Mouse (Mus musculus): ENCODE data around the gene Ubqln4. TPM values are rescaled to one million over a fixed set of nuclear protein-coding genes. Genes with fewer than 3 reads are reported as not detected.

The Ubqln4 gene
- polyA plus RNA-seq (2014; fragmentation: Nextera tagmentation; extraction: Ambion mirVana), result 80.2 and 84.0 TPM in 2 replicates

DNA sequence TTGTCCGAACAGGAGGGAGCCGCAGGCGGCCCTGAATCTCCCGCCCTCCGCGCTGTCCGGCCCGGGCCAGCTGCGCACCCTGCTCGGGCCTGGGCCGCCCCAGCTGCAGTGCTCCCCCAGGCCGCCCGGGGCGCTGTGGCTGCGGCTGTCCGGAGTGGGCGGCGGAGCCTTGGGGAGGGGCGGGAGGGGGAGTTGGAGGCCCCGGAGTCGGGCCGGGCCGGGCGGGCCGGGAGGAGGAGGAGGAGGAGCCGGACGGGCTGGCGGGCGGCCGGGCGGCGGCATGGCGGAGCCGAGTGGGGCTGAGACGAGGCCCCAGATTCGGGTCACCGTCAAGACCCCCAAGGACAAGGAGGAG is at the start of gene Ubqln4:
Gene Ubqln4 (plus strand): TSS at position 234 of the 355 bp plus-strand sequence.
- peak within 1 kb of the TSS; percentile 90 for H3K9ac ChIP-seq (ENCODE audit: low read length)
- H3K27me3 ChIP-seq (ENCODE audit: control insufficient read depth, insufficient read depth, low read length), result no peaks in the 10 kb centered on the region
- peak; percentile 92 for ATAC-seq (ENCODE audit: insufficient read depth, low FRiP score, low TSS enrichment)
- H3K4me3 ChIP-seq (ENCODE audit: low read depth, low read length), result peak within 1 kb of the TSS; percentile 90
- no peaks in the 10 kb centered on the region for H3K9me3 ChIP-seq (ENCODE audit: control insufficient read depth, low read length)
- DNase-seq (ENCODE audit: low spot score), result peak; percentile 98
- H3K4me2 ChIP-seq (ENCODE audit: low read depth), result peak within 1 kb of the TSS; percentile 79
- H3K4me1 ChIP-seq (ENCODE audit: control insufficient read depth, insufficient read depth, low read length), result peaks cover 11% of the 10 kb centered on the region
- WGBS, result under 1% methylated on average over 23 of the region's 37 CpGs
- peaks cover 12% of the 10 kb centered on the region for H3K36me3 ChIP-seq (ENCODE audit: control insufficient read depth, insufficient read depth, low read length)
- H3K27ac ChIP-seq (ENCODE audit: low read depth, low read length), result peak within 1 kb of the TSS; percentile 95

- DNase-seq (ENCODE audit: low spot score), result no peak
Measured at GRCm38 (mm10) chr3:88503881-88504746, 49.4 kb upstream of the Ubqln4 start.

GRCm38 (mm10) chr3:88505081-88505480 is 48.5 kb upstream of the Ubqln4 start:
- no peaks in the 10 kb centered on the region for H3K36me3 ChIP-seq (ENCODE audit: control insufficient read depth, insufficient read depth, low read length)
- no peak for ATAC-seq (ENCODE audit: insufficient read depth, low FRiP score, low TSS enrichment)
- H3K9me3 ChIP-seq (ENCODE audit: control insufficient read depth, low read length), result no peaks in the 10 kb centered on the region
- no peak overlapping the region for H3K4me3 ChIP-seq (ENCODE audit: low read depth, low read length)
- no peak overlapping the region for H3K9ac ChIP-seq (ENCODE audit: low read length)
- H3K27ac ChIP-seq (ENCODE audit: low read depth, low read length), result no peak overlapping the region
- no peak overlapping the region for H3K4me2 ChIP-seq (ENCODE audit: low read depth)
- WGBS, result 78% methylated on average over 6 of the region's 6 CpGs
- no peak for DNase-seq (ENCODE audit: low spot score)
- H3K4me1 ChIP-seq (ENCODE audit: control insufficient read depth, insufficient read depth, low read length), result peaks cover 7% of the 10 kb centered on the region
- H3K27me3 ChIP-seq (ENCODE audit: control insufficient read depth, insufficient read depth, low read length), result peaks cover 20% of the 10 kb centered on the region

More at GRCm38 (mm10) chr3:88503881-88504746, 49.4 kb upstream of the Ubqln4 start:
- H3K4me1 ChIP-seq (ENCODE audit: control insufficient read depth, insufficient read depth, low read length), result no peaks in the 10 kb centered on the region; the same call in 1 of the 2 replicates
- peaks cover 20% of the 10 kb centered on the region for H3K27me3 ChIP-seq (ENCODE audit: control insufficient read depth, insufficient read depth, low read length)
- no peak overlapping the region for H3K4me2 ChIP-seq (ENCODE audit: low read depth)
- H3K36me3 ChIP-seq (ENCODE audit: control insufficient read depth, insufficient read depth, low read length), result no peaks in the 10 kb centered on the region
- WGBS, result 45% methylated on average over 8 of the region's 8 CpGs
- H3K9me3 ChIP-seq (ENCODE audit: control insufficient read depth, low read length), result no peaks in the 10 kb centered on the region
- no peak for ATAC-seq (ENCODE audit: insufficient read depth, low FRiP score, low TSS enrichment)
- H3K27ac ChIP-seq (ENCODE audit: low read depth, low read length), result no peak overlapping the region
- H3K9ac ChIP-seq (ENCODE audit: low read length), result no peak overlapping the region
- no peak overlapping the region for H3K4me3 ChIP-seq (ENCODE audit: low read depth, low read length)

DNA sequence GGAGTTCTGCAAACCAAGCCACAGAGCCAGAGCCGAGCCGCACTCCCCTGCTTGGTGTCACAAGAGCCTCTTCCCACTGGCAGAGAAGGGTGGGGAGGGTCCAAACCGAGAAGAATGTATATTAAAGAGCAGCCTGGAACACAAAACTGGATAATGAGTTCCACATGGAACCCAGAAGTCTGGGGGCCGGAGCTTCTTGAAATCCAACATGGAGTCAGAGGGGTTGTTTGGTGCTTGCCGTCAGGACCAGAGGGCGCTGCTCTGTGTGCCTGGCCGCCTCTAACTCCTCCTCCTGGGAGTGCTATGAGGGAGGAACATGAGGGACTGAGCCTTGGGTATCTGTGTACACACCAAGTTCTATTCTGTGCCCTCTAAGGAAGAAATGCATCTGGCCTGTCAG is 47.8 kb upstream of the Ubqln4 start:
- 45% methylated on average over 7 of the region's 7 CpGs for WGBS
- Histone ChIP-seq H3K9me3 (ENCODE audit: control insufficient read depth, low read length) (no peaks in the 10 kb centered on the region), H3K27me3 (ENCODE audit: control insufficient read depth, insufficient read depth, low read length) (peaks cover 19% of the 10 kb centered on the region), H3K9ac (ENCODE audit: low read length) (no peak overlapping the region), H3K4me3 (ENCODE audit: low read depth, low read length) (no peak overlapping the region), H3K4me1 (ENCODE audit: control insufficient read depth, insufficient read depth, low read length) (peaks cover 7% of the 10 kb centered on the region), H3K36me3 (ENCODE audit: control insufficient read depth, insufficient read depth, low read length) (no peaks in the 10 kb centered on the region), H3K4me2 (ENCODE audit: low read depth) (no peak overlapping the region), H3K27ac (ENCODE audit: low read depth, low read length) (no peak overlapping the region)
- no peak for DNase-seq (ENCODE audit: low spot score)
- ATAC-seq (ENCODE audit: insufficient read depth, low FRiP score, low TSS enrichment), result no peak

- H3K4me2 ChIP-seq (ENCODE audit: low read depth), result peak overlapping the region; percentile 36
- 87% methylated on average over 3 of the region's 3 CpGs for WGBS
- H3K27me3 ChIP-seq (ENCODE audit: control insufficient read depth, insufficient read depth, low read length), result no peaks in the 10 kb centered on the region
- H3K36me3 ChIP-seq (ENCODE audit: control insufficient read depth, insufficient read depth, low read length), result no peaks in the 10 kb centered on the region
- peaks cover 7% of the 10 kb centered on the region for H3K4me1 ChIP-seq (ENCODE audit: control insufficient read depth, insufficient read depth, low read length)
- H3K9ac ChIP-seq (ENCODE audit: low read length), result no peak overlapping the region; the same call in 1 of the 2 replicates
- peak overlapping the region; percentile 64 for H3K27ac ChIP-seq (ENCODE audit: low read depth, low read length)
- peak overlapping the region; percentile 18 for H3K4me3 ChIP-seq (ENCODE audit: low read depth, low read length)
- H3K9me3 ChIP-seq (ENCODE audit: control insufficient read depth, low read length), result no peaks in the 10 kb centered on the region
- DNase-seq (ENCODE audit: low spot score), result no peak
- ATAC-seq (ENCODE audit: insufficient read depth, low FRiP score, low TSS enrichment), result no peak
Measured at GRCm38 (mm10) chr3:88509250-88509649, 44.3 kb upstream of the Ubqln4 start.

GRCm38 (mm10) chr3:88509692-88510420 is 43.7 kb upstream of the Ubqln4 start, which contains the start of gene Lmna:
Gene Lmna (minus strand): TSS chr3:88509956.
- Histone ChIP-seq H3K4me1 (ENCODE audit: control insufficient read depth, insufficient read depth, low read length) (peaks cover 7% of the 10 kb centered on the region), H3K9me3 (ENCODE audit: control insufficient read depth, low read length) (no peaks in the 10 kb centered on the region), H3K4me2 (ENCODE audit: low read depth) (peak within 1 kb of the TSS; percentile 36), H3K9ac (ENCODE audit: low read length) (peak within 1 kb of the TSS; percentile 56), H3K27me3 (ENCODE audit: control insufficient read depth, insufficient read depth, low read length) (no peaks in the 10 kb centered on the region), H3K4me3 (ENCODE audit: low read depth, low read length) (peak within 1 kb of the TSS; percentile 18), H3K27ac (ENCODE audit: low read depth, low read length) (peak within 1 kb of the TSS; percentile 64), H3K36me3 (ENCODE audit: control insufficient read depth, insufficient read depth, low read length) (no peaks in the 10 kb centered on the region)
- WGBS, result 3% methylated on average over 31 of the region's 31 CpGs
- ATAC-seq (ENCODE audit: insufficient read depth, low FRiP score, low TSS enrichment) (peak; percentile 97), DNase-seq (ENCODE audit: low spot score) (peak; percentile 92)

DNA sequence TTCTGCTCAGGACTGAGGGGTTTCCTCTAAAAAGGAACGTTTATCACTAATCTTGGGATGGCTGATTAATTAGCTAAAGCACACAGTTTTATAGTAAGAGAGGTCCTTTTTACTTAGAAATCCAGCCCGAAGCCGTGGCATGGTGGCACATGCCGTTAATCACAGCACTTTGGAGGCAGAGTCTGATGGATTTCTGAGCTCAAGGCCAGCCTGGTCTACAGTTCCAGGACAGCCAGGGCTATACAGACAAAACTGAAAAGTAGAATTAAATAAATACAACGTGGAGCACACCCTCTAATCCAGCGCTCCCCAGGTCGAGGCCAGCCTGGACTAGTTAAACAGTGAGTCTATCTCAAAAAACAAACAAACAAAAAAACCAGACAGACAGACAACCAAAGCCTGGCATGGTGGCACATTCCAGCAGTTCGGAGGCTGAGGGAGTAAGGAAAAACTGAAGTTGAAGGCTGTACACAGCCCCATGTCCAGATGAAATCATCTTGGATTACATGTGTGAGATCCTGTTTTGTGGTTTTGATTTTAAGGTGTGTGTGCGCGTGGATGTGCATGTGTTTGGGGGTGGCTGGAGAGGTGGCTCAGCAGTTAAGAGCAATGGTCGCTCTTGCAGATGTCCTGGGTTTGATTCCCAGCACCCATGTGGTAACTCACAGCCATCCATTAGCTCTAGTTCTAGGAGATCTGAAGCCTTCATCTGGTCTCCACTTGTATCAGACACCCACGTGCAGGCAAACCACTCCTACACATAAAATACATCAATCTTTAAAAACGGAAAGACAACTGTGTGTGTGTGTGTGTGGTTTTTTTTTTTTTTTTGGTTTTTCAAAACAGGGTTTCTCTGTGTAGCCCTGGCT is 42.9 kb upstream of the Ubqln4 start:
- Histone ChIP-seq H3K9me3 (ENCODE audit: control insufficient read depth, low read length) (no peaks in the 10 kb centered on the region), H3K36me3 (ENCODE audit: control insufficient read depth, insufficient read depth, low read length) (no peaks in the 10 kb centered on the region), H3K4me2 (ENCODE audit: low read depth) (peak overlapping the region; percentile 36), H3K4me1 (ENCODE audit: control insufficient read depth, insufficient read depth, low read length) (peaks cover 7% of the 10 kb centered on the region), H3K27ac (ENCODE audit: low read depth, low read length) (peak overlapping the region; percentile 64), H3K27me3 (ENCODE audit: control insufficient read depth, insufficient read depth, low read length) (no peaks in the 10 kb centered on the region), H3K4me3 (ENCODE audit: low read depth, low read length) (peak overlapping the region; percentile 18), H3K9ac (ENCODE audit: low read length) (peak overlapping the region; percentile 56)
- ATAC-seq (ENCODE audit: insufficient read depth, low FRiP score, low TSS enrichment) (no peak), DNase-seq (ENCODE audit: low spot score) (no peak)
- WGBS, result 57% methylated on average over 13 of the region's 13 CpGs

DNA sequence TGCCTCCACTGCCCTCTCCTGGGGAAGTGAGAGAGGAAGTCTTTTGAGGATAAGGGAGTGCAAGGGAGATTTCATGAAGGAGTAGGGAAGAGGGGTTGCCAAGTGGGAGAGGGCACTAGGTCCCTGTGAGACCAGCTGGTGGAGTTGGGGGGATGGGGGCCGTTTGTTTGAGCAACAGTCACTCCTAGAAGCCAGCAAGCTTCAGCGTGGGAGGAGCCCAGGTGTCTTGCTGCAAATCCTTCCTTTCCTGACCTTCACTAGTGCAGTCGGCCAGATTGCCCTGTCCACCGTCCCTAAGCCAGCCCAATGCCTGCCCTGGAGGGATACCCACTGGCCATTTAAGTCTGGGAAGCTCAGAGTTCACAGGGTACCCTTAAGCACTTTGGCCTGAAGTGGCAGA is 42.0 kb upstream of the Ubqln4 start:
- H3K4me1 ChIP-seq (ENCODE audit: control insufficient read depth, insufficient read depth, low read length), result peaks cover 7% of the 10 kb centered on the region
- no peak overlapping the region for H3K4me2 ChIP-seq (ENCODE audit: low read depth)
- 66% methylated on average over 4 of the region's 4 CpGs for whole genome bisulfite sequencing
- no peak overlapping the region for H3K4me3 ChIP-seq (ENCODE audit: low read depth, low read length)
- H3K27ac ChIP-seq (ENCODE audit: low read depth, low read length), result no peak overlapping the region
- no peaks in the 10 kb centered on the region for H3K36me3 ChIP-seq (ENCODE audit: control insufficient read depth, insufficient read depth, low read length)
- no peaks in the 10 kb centered on the region for H3K27me3 ChIP-seq (ENCODE audit: control insufficient read depth, insufficient read depth, low read length)
- DNase-seq (ENCODE audit: low spot score) (no peak), ATAC-seq (ENCODE audit: insufficient read depth, low FRiP score, low TSS enrichment) (no peak)
- no peak overlapping the region for H3K9ac ChIP-seq (ENCODE audit: low read length)
- no peaks in the 10 kb centered on the region for H3K9me3 ChIP-seq (ENCODE audit: control insufficient read depth, low read length)
